Mouse (Mus musculus) hindbrain, postnatal 0 days (tissue): ENCODE measurements at regions not wholly inside any gene's neighbourhood (a gene's known extent, or its start where the extent isn't known, plus 50 kb on each side); places are given as distances from the start of the nearest gene placed in this dataset.

Source experiments
- ATAC-seq: fragments of 200-750 bp; cut with Nextera tagmentation; 2 replicates; pipeline ENCODE4 v1.8.0; 2017; ENCODE audit warnings: mild to moderate bottlenecking, moderate TSS enrichment, moderate library complexity
- DNase-seq: peaks from one replicate; pipeline ENCODE4 v3.0.0-alpha.2; 2015; ENCODE audit warnings: low spot score
- H3K27ac ChIP-seq: fragments of 300-500 bp; sonication (generic); 2 replicates; pipeline ENCODE4 v1.5.1; 2014; ENCODE audit warnings: mild to moderate bottlenecking
- H3K27me3 ChIP-seq: fragments of 300-500 bp; sonication (generic); 2 replicates; pipeline ENCODE4 v1.6.1; 2014; ENCODE audit warnings: low read length, mixed read lengths; ENCODE audit not compliant: insufficient read depth
- H3K36me3 ChIP-seq: fragments of 300-500 bp; sonication (generic); 2 replicates; pipeline ENCODE4 v1.6.1; 2014; ENCODE audit warnings: low read length, mixed read lengths; ENCODE audit not compliant: insufficient read depth
- H3K4me1 ChIP-seq: fragments of 300-500 bp; sonication (generic); 2 replicates; pipeline ENCODE4 v1.6.1; 2014; ENCODE audit warnings: antibody characterized with exemption, low read length, mixed read lengths; ENCODE audit not compliant: insufficient read depth
- H3K4me2 ChIP-seq: fragments of 300-500 bp; sonication (generic); 2 replicates; pipeline ENCODE4 v1.6.1; 2014; ENCODE audit warnings: low read depth, mild to moderate bottlenecking, low read length, moderate library complexity, mixed read lengths
- H3K4me3 ChIP-seq: fragments of 300-500 bp; sonication (generic); 2 replicates; pipeline ENCODE4 v1.5.1; 2014; ENCODE audit warnings: low read length
- H3K9ac ChIP-seq: fragments of 300-500 bp; sonication (generic); replicated peaks from 2 replicates; pipeline ENCODE4 v1.6.1; 2014; ENCODE audit warnings: mild to moderate bottlenecking, low read length, moderate library complexity, mixed read lengths
- H3K9me3 ChIP-seq: fragments of 300-500 bp; sonication (generic); 2 replicates; pipeline ENCODE4 v1.6.1; 2016; ENCODE audit warnings: low read length, mixed read lengths
- CTCF ChIP-seq: IDR thresholded peaks from 2 replicates; pipeline ENCODE4 v1.5.1; 2016; ENCODE audit warnings: antibody characterized with exemption, control low read depth, low read depth
- WGBS: fragments of 180-500 bp; shearing (Covaris S2); extraction: QIAGEN DNeasy Blood & Tissue Kit; methylation state at CpG from one replicate; pipeline ENCODE4 v1.1.7; 2014; 5-methylcytosine and 5-hydroxymethylcytosine counted together

GRCm38 (mm10) chr2:8468351-8468750, 959.0 kb upstream of the Celf2 start:
- Histone ChIP-seq H3K9me3 (no peaks in the 10 kb centered on the region), H3K27me3 (no peaks in the 10 kb centered on the region), H3K27ac (no peak overlapping the region), H3K4me3 (no peak overlapping the region), H3K36me3 (no peaks in the 10 kb centered on the region), H3K4me1 (no peaks in the 10 kb centered on the region), H3K4me2 (no peak overlapping the region), H3K9ac (no peak overlapping the region)
- ATAC-seq (no peak), DNase-seq (no peak)
- TF ChIP-seq CTCF, result no peak

- DNase-seq (no peak), ATAC-seq (no peak)
- no peaks in the 10 kb centered on the region for H3K27me3 ChIP-seq
- H3K27ac ChIP-seq, result no peak overlapping the region
- H3K36me3 ChIP-seq, result no peaks in the 10 kb centered on the region
- H3K9me3 ChIP-seq, result no peaks in the 10 kb centered on the region
- TF ChIP-seq CTCF, result no peak
- H3K9ac ChIP-seq, result no peak overlapping the region
- H3K4me3 ChIP-seq, result no peak overlapping the region
- no peak overlapping the region for H3K4me2 ChIP-seq
- WGBS, result 56% methylated on average over 2 of the region's 2 CpGs
- no peaks in the 10 kb centered on the region for H3K4me1 ChIP-seq
Observed at GRCm38 (mm10) chr2:8467531-8468203, 958.3 kb upstream of the Celf2 start.

GRCm38 (mm10) chr2:8452566-8453243, 943.3 kb upstream of the Celf2 start:
- no peak overlapping the region for H3K9ac ChIP-seq
- WGBS, result 17% methylated on average over 3 of the region's 3 CpGs
- TF ChIP-seq CTCF, result no peak
- H3K27ac ChIP-seq, result no peak overlapping the region
- H3K4me3 ChIP-seq, result no peak overlapping the region
- H3K36me3 ChIP-seq, result no peaks in the 10 kb centered on the region
- H3K4me1 ChIP-seq, result no peaks in the 10 kb centered on the region
- H3K4me2 ChIP-seq, result no peak overlapping the region
- H3K9me3 ChIP-seq, result no peaks in the 10 kb centered on the region
- DNase-seq (peak; percentile 72), ATAC-seq (peak; percentile 74)
- no peaks in the 10 kb centered on the region for H3K27me3 ChIP-seq

- DNase-seq (no peak), ATAC-seq (no peak)
- Histone ChIP-seq H3K27me3 (no peaks in the 10 kb centered on the region), H3K4me1 (no peaks in the 10 kb centered on the region), H3K9me3 (no peaks in the 10 kb centered on the region), H3K4me3 (no peak overlapping the region), H3K36me3 (no peaks in the 10 kb centered on the region), H3K4me2 (no peak overlapping the region), H3K27ac (no peak overlapping the region), H3K9ac (no peak overlapping the region)
- TF ChIP-seq CTCF, result no peak
- 87% methylated on average over 1 of the region's 1 CpGs for WGBS
Observed at GRCm38 (mm10) chr2:8441230-8441629, 931.9 kb upstream of the Celf2 start.

GRCm38 (mm10) chr2:8429652-8430343, 920.4 kb upstream of the Celf2 start:
- H3K9ac ChIP-seq, result no peak overlapping the region
- DNase-seq (no peak), ATAC-seq (no peak)
- no peaks in the 10 kb centered on the region for H3K4me1 ChIP-seq
- H3K36me3 ChIP-seq, result no peaks in the 10 kb centered on the region
- H3K4me2 ChIP-seq, result no peak overlapping the region
- H3K4me3 ChIP-seq, result no peak overlapping the region
- no peaks in the 10 kb centered on the region for H3K27me3 ChIP-seq
- no peak for TF ChIP-seq CTCF
- H3K27ac ChIP-seq, result no peak overlapping the region
- 84% methylated on average over 5 of the region's 5 CpGs for WGBS
- no peaks in the 10 kb centered on the region for H3K9me3 ChIP-seq

- ATAC-seq (no peak), DNase-seq (no peak)
- no peak for TF ChIP-seq CTCF
- Histone ChIP-seq H3K27ac (no peak overlapping the region), H3K27me3 (no peaks in the 10 kb centered on the region), H3K4me2 (no peak overlapping the region), H3K9me3 (no peaks in the 10 kb centered on the region), H3K4me1 (no peaks in the 10 kb centered on the region), H3K4me3 (no peak overlapping the region), H3K9ac (no peak overlapping the region), H3K36me3 (no peaks in the 10 kb centered on the region)
- WGBS, result 68% methylated on average over 2 of the region's 2 CpGs
Observed at GRCm38 (mm10) chr2:8428145-8428544, 918.8 kb upstream of the Celf2 start.

- DNase-seq, result no peak
- H3K9me3 ChIP-seq, result no peaks in the 10 kb centered on the region
- no peak overlapping the region for H3K9ac ChIP-seq
- H3K4me1 ChIP-seq, result no peaks in the 10 kb centered on the region
- no peaks in the 10 kb centered on the region for H3K27me3 ChIP-seq
- no peak overlapping the region for H3K4me3 ChIP-seq
- H3K27ac ChIP-seq, result no peak overlapping the region
- no peaks in the 10 kb centered on the region for H3K36me3 ChIP-seq
- WGBS, result 74% methylated on average over 1 of the region's 1 CpGs
- no peak for TF ChIP-seq CTCF
- ATAC-seq, result no peak
- H3K4me2 ChIP-seq, result no peak overlapping the region
Observed at GRCm38 (mm10) chr2:8427720-8428119, 918.4 kb upstream of the Celf2 start.
